Mouse (Mus musculus) heart, postnatal 0 days (tissue): ENCODE measurements around the gene Fzd2. TPM values are rescaled to one million over a fixed set of nuclear protein-coding genes. Genes with fewer than 3 reads are reported as not detected.

Experiments
- ATAC-seq: fragments of 200-750 bp; cut with Nextera tagmentation; 2 replicates; pipeline ENCODE4 v1.8.0; 2017; ENCODE audit warnings: low read depth, moderate number of reproducible peaks, moderate library complexity; ENCODE audit not compliant: insufficient read depth
- DNase-seq: peaks from one replicate; pipeline ENCODE4 v3.0.0-alpha.2; 2016; ENCODE audit warnings: low spot score
- H3K27ac ChIP-seq: fragments of 300-500 bp; sonication (generic); 2 replicates; pipeline ENCODE4 v1.5.1; 2014; ENCODE audit warnings: low read depth, mild to moderate bottlenecking
- H3K27me3 ChIP-seq: fragments of 300-500 bp; sonication (generic); 2 replicates; pipeline ENCODE4 v1.6.1; 2014; ENCODE audit warnings: low read length, mixed read lengths; ENCODE audit not compliant: control insufficient read depth, insufficient read depth
- H3K36me3 ChIP-seq: fragments of 300-500 bp; sonication (generic); replicated peaks from 2 replicates; pipeline ENCODE4 v1.6.1; 2014; ENCODE audit warnings: low read length, mixed read lengths; ENCODE audit not compliant: control insufficient read depth, insufficient read depth
- H3K4me1 ChIP-seq: fragments of 300-500 bp; sonication (generic); 2 replicates; pipeline ENCODE4 v1.6.1; 2014; ENCODE audit warnings: antibody characterized with exemption; ENCODE audit not compliant: control insufficient read depth, insufficient read depth
- H3K4me2 ChIP-seq: fragments of 300-500 bp; sonication (generic); 2 replicates; pipeline ENCODE4 v1.6.1; 2014; ENCODE audit warnings: low read depth, mild to moderate bottlenecking, low read length, moderate library complexity
- H3K4me3 ChIP-seq: fragments of 300-500 bp; sonication (generic); 2 replicates; pipeline ENCODE4 v1.5.1; 2014; ENCODE audit warnings: low read depth, low read length
- H3K9ac ChIP-seq: fragments of 300-500 bp; sonication (generic); replicated peaks from 2 replicates; pipeline ENCODE4 v1.6.1; 2014; ENCODE audit warnings: low read depth, low read length, mixed read lengths
- H3K9me3 ChIP-seq: fragments of 300-500 bp; sonication (generic); replicated peaks from 2 replicates; pipeline ENCODE4 v1.6.1; 2016; ENCODE audit warnings: low read length; ENCODE audit not compliant: control insufficient read depth
- CTCF ChIP-seq: IDR thresholded peaks from 2 replicates; pipeline ENCODE4 v1.5.1; 2016; ENCODE audit warnings: antibody characterized with exemption, control low read depth, low read depth
- EP300 ChIP-seq: IDR thresholded peaks from 2 replicates; pipeline ENCODE4 v1.6.1; 2016; ENCODE audit warnings: antibody characterized with exemption, low read depth
- WGBS: fragments of 180-500 bp; shearing (Covaris S2); extraction: QIAGEN DNeasy Blood & Tissue Kit; methylation state at CpG from one replicate; pipeline ENCODE4 v1.1.7; 2014; 5-methylcytosine and 5-hydroxymethylcytosine counted together
- polyA plus RNA-seq: library from polyadenylated mRNA; unstranded; fragments of >200 nt; fragmentation: Nextera tagmentation; extraction: Ambion mirVana; gene quantifications from 2 replicates; pipeline ENCODE4 v1.2.1, GENCODE M21; 2015
- total RNA-seq: library from RNA; depleted of rRNA; stranded (reverse); fragments of >200 nt; gene quantifications from 2 replicates; pipeline ENCODE4 v1.2.3, GENCODE M21; 2014; ENCODE audit warnings: low replicate concordance

The Fzd2 gene
- total and polyA plus RNA-seq, 2 experiments from 2014 or later = 7.0 to 47.1 TPM

- H3K36me3 ChIP-seq = no peaks in the 10 kb centered on the region
- DNase-seq (peak; percentile 84), ATAC-seq (peak; percentile 59)
- TF ChIP-seq EP300 (no peak), CTCF (peak; percentile 96)
- 8% methylated on average over 27 of the region's 27 CpGs for WGBS
- H3K9me3 ChIP-seq = no peaks in the 10 kb centered on the region
- H3K4me3 ChIP-seq = peak overlapping the region; percentile 41
- H3K9ac ChIP-seq = peak overlapping the region; percentile 42; the same call in 1 of the 2 replicates
- peak overlapping the region; percentile 56 for H3K4me2 ChIP-seq
- no peaks in the 10 kb centered on the region for H3K27me3 ChIP-seq
- H3K4me1 ChIP-seq = peaks cover 19% of the 10 kb centered on the region
- peak overlapping the region; percentile 64 for H3K27ac ChIP-seq
Measured at GRCm38 (mm10) chr11:102578341-102579118, 25.7 kb upstream of the Fzd2 start.

DNA sequence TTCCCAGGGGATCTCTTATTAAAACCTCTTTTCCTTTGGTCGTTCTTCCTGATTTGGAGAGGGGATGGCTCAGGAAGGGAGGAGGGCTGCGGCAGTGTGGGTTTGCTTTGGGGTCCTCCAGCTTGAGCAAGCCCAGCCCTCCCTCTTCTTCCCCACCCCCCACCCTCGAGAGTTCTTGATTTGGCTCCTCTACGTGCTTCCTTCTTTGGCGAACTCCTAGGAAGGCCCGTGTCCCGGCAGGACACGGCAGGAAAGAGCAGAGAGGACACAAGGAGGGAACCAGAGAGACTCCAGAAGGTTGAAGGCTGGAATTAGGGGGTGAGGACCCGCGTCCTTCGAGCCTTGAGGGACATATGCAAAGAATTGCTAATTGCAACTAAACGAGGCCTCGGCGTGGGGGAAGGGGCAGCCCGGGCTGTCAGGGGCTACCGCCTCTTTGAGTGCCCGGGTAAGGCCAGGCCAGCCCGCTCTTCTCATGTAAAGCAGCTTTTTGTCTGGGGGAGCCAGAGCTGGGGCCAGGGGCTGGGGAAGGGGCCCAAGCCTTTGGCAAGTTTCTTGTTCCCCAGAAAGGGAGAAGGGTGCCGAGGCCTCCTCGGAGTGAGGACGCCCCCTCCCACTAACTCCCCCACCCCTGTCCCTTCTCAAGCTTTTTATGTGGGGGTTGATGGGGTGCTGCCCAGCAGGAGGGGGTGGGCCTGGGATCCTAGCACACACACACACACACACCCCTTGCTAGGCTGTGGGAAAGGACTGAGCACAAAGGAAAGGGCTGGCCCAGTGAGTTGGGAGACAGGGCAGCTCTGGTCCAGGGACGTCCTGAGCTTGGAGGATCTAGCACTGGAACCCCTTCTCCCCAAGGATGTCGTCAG is 24.8 kb upstream of the Fzd2 start, which contains the start of gene Gm11627:
Gene Gm11627, minus strand, starts transcription at position 297 of the 869 bp plus-strand sequence.
- Histone ChIP-seq H3K9ac (peak within 1 kb of the TSS; percentile 42; the same call in 1 of the 2 replicates), H3K4me1 (peaks cover 19% of the 10 kb centered on the region), H3K27me3 (no peaks in the 10 kb centered on the region), H3K27ac (peak within 1 kb of the TSS; percentile 64), H3K9me3 (no peaks in the 10 kb centered on the region), H3K4me3 (peak within 1 kb of the TSS; percentile 41), H3K4me2 (peak within 1 kb of the TSS; percentile 56), H3K36me3 (no peaks in the 10 kb centered on the region)
- peak; percentile 25 for ATAC-seq
- TF ChIP-seq EP300 = no peak
- no peak for TF ChIP-seq CTCF
- peak; percentile 33 for DNase-seq
- WGBS = 18% methylated on average over 23 of the region's 23 CpGs

DNA sequence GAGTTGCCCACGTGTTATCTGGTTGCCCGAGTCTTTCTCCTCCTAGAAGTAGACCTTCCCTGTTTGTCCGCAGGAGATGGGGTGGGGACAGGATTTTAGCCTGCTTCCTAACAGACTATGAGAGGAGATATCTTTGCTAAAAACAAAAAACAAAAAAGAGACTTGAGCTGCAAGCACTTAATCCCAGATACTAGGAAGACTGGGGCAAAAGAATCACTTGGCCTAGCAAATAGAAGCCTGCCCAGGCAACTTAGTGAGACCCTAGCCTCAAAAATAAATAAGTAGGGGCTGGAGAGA is 24.2 kb upstream of the Fzd2 start:
- Histone ChIP-seq H3K27ac (peak overlapping the region; percentile 64), H3K4me3 (no peak overlapping the region), H3K36me3 (no peaks in the 10 kb centered on the region), H3K9ac (peak overlapping the region; percentile 42; the same call in 1 of the 2 replicates), H3K27me3 (no peaks in the 10 kb centered on the region), H3K4me2 (peak overlapping the region; percentile 56), H3K4me1 (peaks cover 19% of the 10 kb centered on the region), H3K9me3 (no peaks in the 10 kb centered on the region)
- 44% methylated on average over 3 of the region's 3 CpGs for WGBS
- TF ChIP-seq CTCF = no peak
- no peak for TF ChIP-seq EP300
- DNase-seq (no peak), ATAC-seq (no peak)

GRCm38 (mm10) chr11:102581281-102582015 is 22.7 kb upstream of the Fzd2 start:
- ATAC-seq (0 out of 2 replicates have a peak, but pooled peaks have one; percentile 10), DNase-seq (peak; percentile 35)
- no peaks in the 10 kb centered on the region for H3K9me3 ChIP-seq
- H3K27ac ChIP-seq = peak overlapping the region; percentile 80
- H3K9ac ChIP-seq = no peak overlapping the region
- no peaks in the 10 kb centered on the region for H3K36me3 ChIP-seq
- H3K4me2 ChIP-seq = no peak overlapping the region
- WGBS = 24% methylated on average over 11 of the region's 11 CpGs
- TF ChIP-seq CTCF (no peak), EP300 (no peak)
- peaks cover 19% of the 10 kb centered on the region for H3K4me1 ChIP-seq
- no peak overlapping the region for H3K4me3 ChIP-seq
- no peaks in the 10 kb centered on the region for H3K27me3 ChIP-seq

DNA sequence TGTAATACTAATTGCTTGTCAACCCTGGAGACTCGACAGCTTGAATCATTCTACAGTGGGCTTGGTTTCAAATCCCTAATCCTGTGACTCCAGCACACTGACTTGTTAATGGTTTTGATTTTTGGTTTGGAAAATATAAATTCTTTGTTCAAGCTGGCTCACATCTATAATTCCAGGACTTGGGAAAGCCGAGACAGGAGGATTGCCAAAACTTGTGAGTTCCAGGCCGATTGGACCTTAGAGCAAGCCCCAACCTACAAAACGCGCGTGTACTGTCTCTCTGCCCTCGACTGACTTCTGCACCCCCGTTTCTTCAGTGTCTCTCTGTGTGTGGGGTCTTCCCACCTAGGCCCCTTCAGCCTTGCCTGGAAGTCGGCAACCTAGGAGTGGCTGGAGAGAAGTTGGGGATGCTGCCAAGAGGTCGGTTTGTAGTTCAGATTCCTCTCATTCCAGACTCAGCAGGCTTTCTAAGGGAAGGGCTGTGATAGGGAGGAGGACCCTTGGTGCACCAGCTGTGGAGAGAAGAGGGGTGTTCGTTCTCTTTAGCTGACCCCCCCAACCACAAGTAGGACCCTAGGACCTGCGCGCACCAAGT is 22.1 kb upstream of the Fzd2 start:
- no peaks in the 10 kb centered on the region for H3K9me3 ChIP-seq
- no peak overlapping the region for H3K4me2 ChIP-seq
- ATAC-seq = peak; percentile 57
- peaks cover 19% of the 10 kb centered on the region for H3K4me1 ChIP-seq
- no peak overlapping the region for H3K9ac ChIP-seq
- H3K4me3 ChIP-seq = no peak overlapping the region
- TF ChIP-seq EP300 = no peak
- no peak for TF ChIP-seq CTCF
- H3K36me3 ChIP-seq = no peaks in the 10 kb centered on the region
- H3K27me3 ChIP-seq = no peaks in the 10 kb centered on the region
- WGBS = 20% methylated on average over 13 of the region's 13 CpGs
- H3K27ac ChIP-seq = peak overlapping the region; percentile 80
- DNase-seq = peak; percentile 73
